Mouse (Mus musculus): Measurements from ENCODE around the gene Plxnc1. TPM values are rescaled to one million over a fixed set of nuclear protein-coding genes. Genes with fewer than 3 reads are reported as not detected.

Plxnc1 gene
- total and polyA plus RNA-seq, 3 experiments = 27.6 to 34.4 (median 33.0) TPM

DNA sequence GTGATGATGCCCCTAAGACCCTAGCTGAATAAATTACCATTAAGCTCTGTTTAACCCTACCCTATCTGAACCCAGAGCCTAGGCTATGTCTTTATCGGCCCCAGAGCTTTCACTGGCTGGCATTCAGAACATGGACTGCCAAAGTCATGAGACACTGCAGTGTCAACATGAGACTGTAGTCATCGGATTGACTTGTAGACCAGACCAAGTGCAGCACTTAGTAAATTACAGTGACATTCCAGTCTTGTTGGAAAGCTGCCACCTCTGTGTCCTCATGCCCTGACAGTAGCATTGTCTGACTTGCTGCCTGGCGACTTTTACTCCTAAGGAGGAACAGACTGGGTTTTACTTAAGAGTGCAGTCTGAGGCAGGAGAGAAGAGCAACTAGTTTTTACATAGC lies 155.4 kb downstream of the Plxnc1 start:
- in situ Hi-C loops (cut with MboI; ENCODE audit: low pct_ligation_motif_present, low pct_unique_long_range_greater_than_20kb, low sequenced_read_pairs) = no loop called here
- Histone ChIP-seq H3K27me3 (replicated peaks) (no peaks in the 10 kb centered on the region), H3K36me3 (replicated peaks in 1 of 2; ENCODE audit: control insufficient read depth in 1 of 2, insufficient read depth in 1 of 2, low read length in 1 of 2) (peaks cover 34 to 67% of the 10 kb centered on the region in 2 experiments), H3K4me3 (replicated peaks in 1 of 3; ENCODE audit: low read depth in 2 of 3, low read length in 2 of 3, poor library complexity in 1 of 3) (no peak overlapping the region), H3K4me1 (ENCODE audit: control insufficient read depth in 1 of 2, insufficient read depth in 2 of 2) (no peaks in the 10 kb centered on the region), H3K9ac (ENCODE audit: insufficient read depth, low read depth) (no peak overlapping the region), H3K79me2 (replicated peaks; ENCODE audit: control insufficient read depth, extremely low read depth, insufficient read depth, poor library complexity, severe bottlenecking) (no peaks in the 10 kb centered on the region), H3K9me3 (replicated peaks; ENCODE audit: low read length) (no peaks in the 10 kb centered on the region), H3K4me2 (ENCODE audit: insufficient read depth, low read depth, poor library complexity, severe bottlenecking) (no peak overlapping the region), H3K27ac (ENCODE audit: insufficient read depth, low read depth) (no peak overlapping the region)
- DNase-seq (ENCODE audit: extremely low read depth) = no peak
- no peak for TF ChIP-seq RAD21 (IDR thresholded peaks at IDR 0.05; ENCODE audit: low read depth, low read length)
- TF ChIP-seq MEF2A (IDR thresholded peaks at IDR 0.05; ENCODE audit: borderline replicate concordance, low read depth, low read length) = no peak
- no peak for TF ChIP-seq ZC3H11A (IDR thresholded peaks at IDR 0.05; ENCODE audit: low read depth, low read length)
- no peak for TF ChIP-seq CHD1 (IDR thresholded peaks at IDR 0.05; ENCODE audit: low read depth, low read length)
- no peak for TF ChIP-seq POLR2A (IDR thresholded peaks at IDR 0.05; ENCODE audit: low read depth, low read length)
- dilution Hi-C loops (cut with MboI; ENCODE audit: extremely low pct_ligation_motif_present, extremely low pct_unique_long_range_greater_than_20kb, low sequenced_read_pairs) = no loop called here

DNA sequence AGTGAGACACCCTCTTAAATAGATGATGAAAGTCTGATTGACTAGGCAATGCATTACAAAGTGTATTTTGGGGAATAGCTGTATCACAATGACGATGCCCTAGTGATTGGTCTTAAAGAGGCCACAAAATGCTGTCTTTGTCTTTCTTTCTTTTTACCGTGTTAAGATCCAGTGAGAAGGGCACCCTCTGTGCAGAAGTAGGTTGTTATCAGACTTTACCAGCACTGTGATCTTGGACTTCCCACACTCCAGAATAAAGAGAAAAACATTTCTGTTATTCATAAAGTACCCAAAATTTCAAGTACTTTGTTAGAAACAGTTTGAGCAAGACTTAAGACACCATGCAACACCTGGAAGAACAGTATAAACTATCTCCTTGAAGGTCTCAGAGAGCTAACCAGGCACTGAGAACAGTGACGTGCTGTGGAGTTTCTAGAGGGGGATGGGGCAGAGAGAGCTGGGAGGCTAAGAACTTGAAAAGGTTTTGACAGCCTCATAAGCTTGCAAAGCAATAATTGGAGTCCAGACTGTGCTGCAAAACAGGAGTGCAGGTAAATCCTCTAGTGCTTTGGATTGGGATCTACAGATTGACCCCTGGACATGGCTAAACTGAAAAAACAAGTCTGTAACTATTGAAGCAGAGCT lies 163.9 kb downstream of the Plxnc1 start:
- H3K4me1 ChIP-seq (ENCODE audit: control insufficient read depth in 1 of 2, insufficient read depth in 2 of 2) = no peaks in the 10 kb centered on the region
- no peaks in the 10 kb centered on the region for H3K27me3 ChIP-seq (replicated peaks)
- DNase-seq (ENCODE audit: extremely low read depth) = no peak
- dilution Hi-C loops (cut with MboI; ENCODE audit: extremely low pct_ligation_motif_present, extremely low pct_unique_long_range_greater_than_20kb, low sequenced_read_pairs) = no loop called here
- no peak overlapping the region for H3K9ac ChIP-seq (ENCODE audit: insufficient read depth, low read depth)
- H3K36me3 ChIP-seq (replicated peaks in 1 of 2; ENCODE audit: control insufficient read depth in 1 of 2, insufficient read depth in 1 of 2, low read length in 1 of 2) = peaks cover 0 to 57% of the 10 kb centered on the region in 2 experiments
- in situ Hi-C loops (cut with MboI; ENCODE audit: low pct_ligation_motif_present, low pct_unique_long_range_greater_than_20kb, low sequenced_read_pairs) = no loop called here
- H3K79me2 ChIP-seq (replicated peaks; ENCODE audit: control insufficient read depth, extremely low read depth, insufficient read depth, poor library complexity, severe bottlenecking) = no peaks in the 10 kb centered on the region
- H3K4me2 ChIP-seq (ENCODE audit: insufficient read depth, low read depth, poor library complexity, severe bottlenecking) = no peak overlapping the region
- H3K4me3 ChIP-seq (replicated peaks in 1 of 3; ENCODE audit: low read depth in 2 of 3, low read length in 2 of 3, poor library complexity in 1 of 3) = no peak overlapping the region
- no peaks in the 10 kb centered on the region for H3K9me3 ChIP-seq (replicated peaks; ENCODE audit: low read length)
- H3K27ac ChIP-seq (ENCODE audit: insufficient read depth, low read depth) = no peak overlapping the region
- no peak for TF ChIP-seq CHD1 (IDR thresholded peaks at IDR 0.05; ENCODE audit: low read depth, low read length)
- no peak for TF ChIP-seq ETS1 (conservative IDR thresholded peaks at IDR 0.05; ENCODE audit: low read depth, low read length)
- TF ChIP-seq ZNF384 (IDR thresholded peaks at IDR 0.05; ENCODE audit: low read depth, low read length) = no peak
- TF ChIP-seq CTCF (conservative IDR thresholded peaks at IDR 0.05 in 1 of 2, IDR thresholded peaks at IDR 0.05 in 1 of 2; ENCODE audit: low read depth in 2 of 2, low read length in 2 of 2) = no peak
- TF ChIP-seq E2F4 (IDR thresholded peaks at IDR 0.05; ENCODE audit: insufficient replicate concordance, low read depth, low read length) = no peak
- TF ChIP-seq JUND (conservative IDR thresholded peaks at IDR 0.05; ENCODE audit: low read depth, low read length) = no peak
- no peak for TF ChIP-seq MAFK (IDR thresholded peaks at IDR 0.05; ENCODE audit: insufficient replicate concordance, low read length)
- no peak for TF ChIP-seq BHLHE40 (IDR thresholded peaks at IDR 0.05; ENCODE audit: low read depth, low read length)
- no peak for TF ChIP-seq NRF1 (IDR thresholded peaks at IDR 0.05; ENCODE audit: low read depth, low read length)
- TF ChIP-seq JUN (IDR thresholded peaks at IDR 0.05; ENCODE audit: insufficient read depth, low read depth, low read length) = no peak
- TF ChIP-seq CHD2 (IDR thresholded peaks at IDR 0.05; ENCODE audit: low read length) = no peak
- TF ChIP-seq IRF4 (IDR thresholded peaks at IDR 0.05; ENCODE audit: low read depth, low read length) = no peak
- TF ChIP-seq POLR2AphosphoS2 (IDR thresholded peaks at IDR 0.05; ENCODE audit: low read depth, low read length) = no peak
- no peak for TF ChIP-seq HCFC1 (IDR thresholded peaks at IDR 0.05; ENCODE audit: low read depth, low read length)
- TF ChIP-seq MEF2A (IDR thresholded peaks at IDR 0.05; ENCODE audit: borderline replicate concordance, low read depth, low read length) = no peak
- TF ChIP-seq USF1 (IDR thresholded peaks at IDR 0.05; ENCODE audit: low read depth, low read length) = no peak

Measured in CH12.LX (cell line).